Mouse (Mus musculus): Measurements from ENCODE around the gene Ccdc85a. TPM values are rescaled to one million over a fixed set of nuclear protein-coding genes. Genes with fewer than 3 reads are reported as not detected.
"Not testable (repeated sequence)": the region's sequence is repeated elsewhere in the genome, so short reads cannot be mapped to it uniquely, and the experiment has no call there.

Gene Ccdc85a
- polyA plus RNA-seq, 1 experiment, result 1.0 TPM

GRCm38 (mm10) chr11:28439877-28440276 is 144.2 kb downstream of the Ccdc85a start:
- Histone ChIP-seq H3K36me3 (ENCODE audit: control insufficient read depth, insufficient read depth, low read length) (no peaks in the 10 kb centered on the region), H3K27ac (ENCODE audit: insufficient read depth, low read depth, low read length) (no peak overlapping the region), H3K4me1 (ENCODE audit: control insufficient read depth, insufficient read depth, low read length) (no peaks in the 10 kb centered on the region), H3K27me3 (replicated peaks; ENCODE audit: control insufficient read depth, insufficient read depth, low read length) (no peaks in the 10 kb centered on the region), H3K4me3 (ENCODE audit: insufficient read depth, low read depth, low read length) (no peak overlapping the region)
- no peak for TF ChIP-seq CTCF (conservative IDR thresholded peaks at IDR 0.05; ENCODE audit: insufficient read depth, insufficient read length, low read depth, low read length)
- no peak for TF ChIP-seq POLR2A (IDR thresholded peaks at IDR 0.05; ENCODE audit: low read depth, low read length)
- no peak for DNase-seq

- Histone ChIP-seq H3K27me3 (replicated peaks; ENCODE audit: control insufficient read depth, insufficient read depth, low read length) (no peaks in the 10 kb centered on the region), H3K36me3 (ENCODE audit: control insufficient read depth, insufficient read depth, low read length) (no peaks in the 10 kb centered on the region), H3K4me1 (ENCODE audit: control insufficient read depth, insufficient read depth, low read length) (no peaks in the 10 kb centered on the region), H3K4me3 (ENCODE audit: insufficient read depth, low read depth, low read length) (no peak overlapping the region), H3K27ac (ENCODE audit: insufficient read depth, low read depth, low read length) (no peak overlapping the region)
- WGBS, result 85% methylated on average over 2 of the region's 2 CpGs
- no peak for DNase-seq
- TF ChIP-seq POLR2A (IDR thresholded peaks at IDR 0.05; ENCODE audit: low read depth, low read length) (no peak), CTCF (conservative IDR thresholded peaks at IDR 0.05; ENCODE audit: insufficient read depth, insufficient read length, low read depth, low read length) (no peak)
These were observed 161.5 kb downstream of the Ccdc85a start for GRCm38 (mm10) chr11:28422451-28423231.

- Histone ChIP-seq H3K4me3 (ENCODE audit: insufficient read depth, low read depth, low read length) (no peak overlapping the region), H3K27me3 (replicated peaks; ENCODE audit: control insufficient read depth, insufficient read depth, low read length) (no peaks in the 10 kb centered on the region), H3K36me3 (ENCODE audit: control insufficient read depth, insufficient read depth, low read length) (no peaks in the 10 kb centered on the region), H3K27ac (ENCODE audit: insufficient read depth, low read depth, low read length) (no peak overlapping the region), H3K4me1 (ENCODE audit: control insufficient read depth, insufficient read depth, low read length) (no peaks in the 10 kb centered on the region)
- 71% methylated on average over 2 of the region's 2 CpGs for WGBS
- no peak for DNase-seq
- TF ChIP-seq CTCF (conservative IDR thresholded peaks at IDR 0.05; ENCODE audit: insufficient read depth, insufficient read length, low read depth, low read length), result no peak
- no peak for TF ChIP-seq POLR2A (IDR thresholded peaks at IDR 0.05; ENCODE audit: low read depth, low read length)
These were observed 168.3 kb downstream of the Ccdc85a start for GRCm38 (mm10) chr11:28415841-28416240.

- H3K36me3 ChIP-seq (ENCODE audit: control insufficient read depth, insufficient read depth, low read length); H3K27me3 ChIP-seq (replicated peaks; ENCODE audit: control insufficient read depth, insufficient read depth, low read length); DNase-seq; H3K4me1 ChIP-seq (ENCODE audit: control insufficient read depth, insufficient read depth, low read length); H3K4me3 ChIP-seq (ENCODE audit: insufficient read depth, low read depth, low read length); H3K27ac ChIP-seq (ENCODE audit: insufficient read depth, low read depth, low read length): not testable (repeated sequence)
- 86% methylated on average over 2 of the region's 2 CpGs for WGBS
These were observed 174.2 kb downstream of the Ccdc85a start for GRCm38 (mm10) chr11:28409880-28410279.

- H3K4me3 ChIP-seq (ENCODE audit: insufficient read depth, low read depth, low read length), result no peak overlapping the region
- WGBS, result 34% methylated on average over 1 of the region's 1 CpGs
- no peaks in the 10 kb centered on the region for H3K27me3 ChIP-seq (replicated peaks; ENCODE audit: control insufficient read depth, insufficient read depth, low read length)
- no peaks in the 10 kb centered on the region for H3K4me1 ChIP-seq (ENCODE audit: control insufficient read depth, insufficient read depth, low read length)
- no peak for DNase-seq
- no peaks in the 10 kb centered on the region for H3K36me3 ChIP-seq (ENCODE audit: control insufficient read depth, insufficient read depth, low read length)
- TF ChIP-seq POLR2A (IDR thresholded peaks at IDR 0.05; ENCODE audit: low read depth, low read length) (no peak), CTCF (conservative IDR thresholded peaks at IDR 0.05; ENCODE audit: insufficient read depth, insufficient read length, low read depth, low read length) (no peak)
- H3K27ac ChIP-seq (ENCODE audit: insufficient read depth, low read depth, low read length), result no peak overlapping the region
These were observed 187.0 kb downstream of the Ccdc85a start for GRCm38 (mm10) chr11:28397166-28397565.

- Histone ChIP-seq H3K36me3 (ENCODE audit: control insufficient read depth, insufficient read depth, low read length) (no peaks in the 10 kb centered on the region), H3K4me1 (ENCODE audit: control insufficient read depth, insufficient read depth, low read length) (no peaks in the 10 kb centered on the region), H3K27me3 (replicated peaks; ENCODE audit: control insufficient read depth, insufficient read depth, low read length) (no peaks in the 10 kb centered on the region), H3K4me3 (ENCODE audit: insufficient read depth, low read depth, low read length) (no peak overlapping the region), H3K27ac (ENCODE audit: insufficient read depth, low read depth, low read length) (no peak overlapping the region)
- TF ChIP-seq CTCF (conservative IDR thresholded peaks at IDR 0.05; ENCODE audit: insufficient read depth, insufficient read length, low read depth, low read length) (no peak), POLR2A (IDR thresholded peaks at IDR 0.05; ENCODE audit: low read depth, low read length) (no peak)
- DNase-seq, result no peak
These were observed 208.2 kb downstream of the Ccdc85a start for GRCm38 (mm10) chr11:28375891-28376290.

- no peak for TF ChIP-seq POLR2A (IDR thresholded peaks at IDR 0.05; ENCODE audit: low read depth, low read length)
- TF ChIP-seq CTCF (conservative IDR thresholded peaks at IDR 0.05; ENCODE audit: insufficient read depth, insufficient read length, low read depth, low read length), result no peak
- Histone ChIP-seq H3K4me1 (ENCODE audit: control insufficient read depth, insufficient read depth, low read length) (no peaks in the 10 kb centered on the region), H3K27ac (ENCODE audit: insufficient read depth, low read depth, low read length) (no peak overlapping the region), H3K4me3 (ENCODE audit: insufficient read depth, low read depth, low read length) (no peak overlapping the region), H3K36me3 (ENCODE audit: control insufficient read depth, insufficient read depth, low read length) (no peaks in the 10 kb centered on the region), H3K27me3 (replicated peaks; ENCODE audit: control insufficient read depth, insufficient read depth, low read length) (no peaks in the 10 kb centered on the region)
- no peak for DNase-seq
These were observed 209.5 kb downstream of the Ccdc85a start for GRCm38 (mm10) chr11:28374636-28375035.

GRCm38 (mm10) chr11:28371381-28371780 is 212.7 kb downstream of the Ccdc85a start:
- H3K27me3 ChIP-seq (replicated peaks; ENCODE audit: control insufficient read depth, insufficient read depth, low read length); H3K36me3 ChIP-seq (ENCODE audit: control insufficient read depth, insufficient read depth, low read length); H3K4me1 ChIP-seq (ENCODE audit: control insufficient read depth, insufficient read depth, low read length); H3K27ac ChIP-seq (ENCODE audit: insufficient read depth, low read depth, low read length); DNase-seq; H3K4me3 ChIP-seq (ENCODE audit: insufficient read depth, low read depth, low read length): not testable (repeated sequence)
- WGBS, result 72% methylated on average over 5 of the region's 5 CpGs

All from kidney, adult 2 months (tissue).